Comparison of ENCODE assay signal across 20 mouse cellular contexts in genomic region chrX:113338143-113338542, GRCm38 (mm10). TPM values are rescaled to one million over a fixed set of nuclear protein-coding genes. Genes with fewer than 3 reads are reported as not detected.
"Had no signal": no experiment of that assay in that cellular context is flagged by ENCODE, and none has a peak within 500 bp of the region (broad histone marks: within the 10 kb centered on the region; RNA-seq: fewer than 3 reads in every experiment).

No protein-coding gene starts in this region.

- H3K27ac ChIP-seq: limb, embryonic 12.5 days; limb, embryonic 15.5 days; liver, embryonic 14.5 days; macrophage; midbrain, embryonic 10.5 days; midbrain, embryonic 15.5 days; stomach, embryonic 15.5 days had no signal

- H3K36me3 ChIP-seq: limb, embryonic 12.5 days; limb, embryonic 15.5 days; midbrain, embryonic 10.5 days; midbrain, embryonic 15.5 days; stomach, embryonic 15.5 days had no signal

- ATAC-seq: liver, postnatal 0 days; lung, postnatal 0 days; midbrain, embryonic 15.5 days had no signal

- H3K9ac ChIP-seq: limb, embryonic 12.5 days; limb, embryonic 15.5 days; liver, embryonic 14.5 days; liver, postnatal 0 days; lung, embryonic 14.5 days; midbrain, embryonic 15.5 days; stomach, embryonic 15.5 days had no signal

- H3K9me3 ChIP-seq: limb, embryonic 12.5 days; limb, embryonic 15.5 days; midbrain, embryonic 10.5 days; midbrain, embryonic 15.5 days; stomach, embryonic 15.5 days had no signal

- H3K4me2 ChIP-seq: limb, embryonic 12.5 days; limb, embryonic 15.5 days; liver, embryonic 11.5 days; lung, embryonic 14.5 days; midbrain, embryonic 15.5 days; stomach, embryonic 15.5 days had no signal

- H3K27me3 ChIP-seq: limb, embryonic 12.5 days; limb, embryonic 15.5 days; midbrain, embryonic 15.5 days; stomach, embryonic 15.5 days had no signal

- DNase-seq: kidney, adult 18-20 months; kidney, adult 9 months; kidney, postnatal 14 days; kidney, postnatal 4 days; left cerebral cortex, postnatal 4 days; liver, postnatal 0 days; lung, embryonic 14.5 days; retina, postnatal 1 day; right cerebral cortex, postnatal 25 days; spleen, adult 18-20 months; thymus, postnatal 25 days had no signal

- H3K4me3 ChIP-seq: limb, embryonic 12.5 days; limb, embryonic 15.5 days; midbrain, embryonic 10.5 days; midbrain, embryonic 15.5 days; stomach, embryonic 15.5 days had no signal

- H3K4me1 ChIP-seq: limb, embryonic 12.5 days; limb, embryonic 15.5 days; midbrain, embryonic 10.5 days; midbrain, embryonic 15.5 days; stomach, embryonic 15.5 days had no signal

RNA-seq across cellular contexts. Expression of gene Dach2, which starts 40.8 kb away (rescaled TPM):
- polyA plus RNA-seq: macrophage had no signal
